Mouse (Mus musculus) midbrain, embryonic 13.5 days (tissue): ENCODE measurements around the gene Klk11. TPM values are rescaled to one million over a fixed set of nuclear protein-coding genes. Genes with fewer than 3 reads are reported as not detected.

Experiments used
- ATAC-seq: fragments of 200-750 bp; cut with Nextera tagmentation; 2 replicates; pipeline ENCODE4 v1.8.0; 2017; ENCODE audit warnings: mild to moderate bottlenecking, moderate TSS enrichment, moderate library complexity
- H3K27ac ChIP-seq: fragments of 300-500 bp; sonication (generic); 2 replicates; pipeline ENCODE4 v1.5.1; 2015; ENCODE audit warnings: inconsistent platforms, mild to moderate bottlenecking, moderate library complexity
- H3K27me3 ChIP-seq: fragments of 300-500 bp; sonication (generic); 2 replicates; pipeline ENCODE4 v1.6.1; 2015; ENCODE audit warnings: mild to moderate bottlenecking, inconsistent platforms
- H3K36me3 ChIP-seq: fragments of 300-500 bp; sonication (generic); 2 replicates; pipeline ENCODE4 v1.6.1; 2015; ENCODE audit warnings: mild to moderate bottlenecking, inconsistent platforms
- H3K4me1 ChIP-seq: fragments of 300-500 bp; sonication (generic); replicated peaks from 2 replicates; pipeline ENCODE4 v1.6.1; 2015; ENCODE audit warnings: inconsistent platforms
- H3K4me2 ChIP-seq: fragments of 300-500 bp; sonication (generic); replicated peaks from 2 replicates; pipeline ENCODE4 v1.6.1; 2015; ENCODE audit warnings: moderate library complexity, mild to moderate bottlenecking, inconsistent platforms
- H3K4me3 ChIP-seq: fragments of 300-500 bp; sonication (generic); replicated peaks from 2 replicates; pipeline ENCODE4 v1.5.1; 2015; ENCODE audit warnings: mild to moderate bottlenecking, inconsistent platforms
- H3K9ac ChIP-seq: fragments of 300-500 bp; sonication (generic); replicated peaks from 2 replicates; pipeline ENCODE4 v1.6.1; 2015; ENCODE audit warnings: mild to moderate bottlenecking, inconsistent platforms
- H3K9me3 ChIP-seq: fragments of 300-500 bp; sonication (generic); 2 replicates; pipeline ENCODE4 v1.6.1; 2016; ENCODE audit warnings: mild to moderate bottlenecking, inconsistent platforms
- WGBS: fragments of 180-500 bp; shearing (Covaris S2); methylation state at CpG from one replicate; pipeline ENCODE4 v1.1.7; 2015; 5-methylcytosine and 5-hydroxymethylcytosine counted together
- polyA plus RNA-seq: library from polyadenylated mRNA; unstranded; fragments of >200 nt; fragmentation: Nextera tagmentation; extraction: Ambion mirVana; gene quantifications from 2 replicates; pipeline ENCODE4 v1.2.1, GENCODE M21; 2015

The Klk11 gene
- not detected in 2 replicates for polyA plus RNA-seq

DNA sequence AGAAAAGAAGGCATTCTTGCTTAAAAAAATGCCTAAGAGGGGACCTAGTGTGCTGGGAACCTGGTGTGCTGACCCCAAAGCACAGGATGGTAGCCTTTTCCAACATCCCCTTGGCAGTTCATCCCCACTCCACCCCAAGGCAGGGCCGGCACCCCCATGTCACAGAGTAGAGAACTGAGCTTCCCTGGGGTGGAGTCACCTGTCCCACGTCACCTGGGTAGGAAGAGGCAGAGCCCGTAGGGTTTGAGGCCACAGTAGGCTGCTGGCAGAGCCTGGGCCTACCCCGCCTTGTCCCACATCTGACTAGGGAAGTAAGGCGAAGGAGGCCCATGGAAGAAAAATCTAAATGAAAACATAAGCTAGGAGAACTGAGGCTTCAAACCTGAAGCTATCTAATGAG is at the start of gene Klk11:
Gene Klk11, plus strand, starts transcription at position 241 of the 400 bp plus-strand sequence.
- H3K4me2 ChIP-seq: no peak within 1 kb of the TSS
- 95% methylated on average over 5 of the region's 5 CpGs for WGBS
- H3K27ac ChIP-seq: no peak within 1 kb of the TSS
- H3K4me3 ChIP-seq: no peak within 1 kb of the TSS
- H3K36me3 ChIP-seq: no peaks in the 10 kb centered on the region
- ATAC-seq: no peak
- H3K4me1 ChIP-seq: peaks cover 6% of the 10 kb centered on the region
- H3K9ac ChIP-seq: no peak within 1 kb of the TSS
- H3K27me3 ChIP-seq: no peaks in the 10 kb centered on the region
- no peaks in the 10 kb centered on the region for H3K9me3 ChIP-seq

DNA sequence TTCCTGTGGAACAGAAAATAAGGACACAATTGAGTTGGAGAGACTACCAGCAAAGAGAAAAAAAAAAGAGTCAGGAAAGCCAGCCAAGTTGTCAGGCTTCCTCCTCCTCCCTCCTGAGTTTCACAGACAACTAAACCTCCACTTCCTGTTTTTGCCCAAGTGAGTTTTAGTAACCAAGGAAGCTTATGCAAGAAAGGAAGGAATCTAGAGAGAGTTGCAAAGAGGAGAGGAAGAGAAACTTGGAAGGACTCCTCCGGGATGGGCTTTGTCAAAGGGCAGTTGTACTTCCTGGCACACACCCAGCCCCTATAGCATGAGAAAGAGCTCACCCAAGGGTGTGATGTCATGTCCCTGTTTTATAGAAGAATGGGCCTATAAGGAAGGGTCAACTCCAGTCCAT is 26.6 kb upstream of the Klk11 start:
- WGBS: 48% methylated on average over 1 of the region's 1 CpGs
- no peak overlapping the region for H3K9ac ChIP-seq
- no peak overlapping the region for H3K4me3 ChIP-seq
- no peaks in the 10 kb centered on the region for H3K4me1 ChIP-seq
- H3K4me2 ChIP-seq: no peak overlapping the region
- no peaks in the 10 kb centered on the region for H3K36me3 ChIP-seq
- no peak for ATAC-seq
- H3K9me3 ChIP-seq: no peaks in the 10 kb centered on the region
- no peaks in the 10 kb centered on the region for H3K27me3 ChIP-seq
- no peak overlapping the region for H3K27ac ChIP-seq

DNA sequence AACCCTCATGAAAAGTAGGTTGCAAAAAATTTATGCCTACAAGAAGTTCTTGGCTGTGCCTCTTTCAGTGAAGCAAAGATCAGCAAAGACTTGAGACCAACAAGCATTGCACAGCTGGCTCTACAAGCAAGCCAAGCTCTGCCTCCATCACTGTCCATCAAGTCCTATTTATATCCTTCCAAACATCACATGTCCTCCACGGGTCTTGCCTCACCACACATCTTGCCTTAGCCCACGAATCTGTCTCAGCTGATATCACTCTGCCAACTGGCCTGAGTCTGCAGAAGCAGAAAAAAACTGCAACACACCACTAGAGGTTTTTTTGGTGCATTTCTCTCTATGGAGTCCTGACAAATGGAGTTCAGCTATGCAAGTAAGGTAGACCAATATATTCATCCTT is 21.6 kb upstream of the Klk11 start:
- Histone ChIP-seq H3K27me3 (no peaks in the 10 kb centered on the region), H3K27ac (no peak overlapping the region), H3K4me1 (no peaks in the 10 kb centered on the region), H3K36me3 (no peaks in the 10 kb centered on the region), H3K4me3 (no peak overlapping the region), H3K9ac (no peak overlapping the region), H3K9me3 (no peaks in the 10 kb centered on the region), H3K4me2 (no peak overlapping the region)
- ATAC-seq: no peak
- 80% methylated on average over 2 of the region's 2 CpGs for WGBS

DNA sequence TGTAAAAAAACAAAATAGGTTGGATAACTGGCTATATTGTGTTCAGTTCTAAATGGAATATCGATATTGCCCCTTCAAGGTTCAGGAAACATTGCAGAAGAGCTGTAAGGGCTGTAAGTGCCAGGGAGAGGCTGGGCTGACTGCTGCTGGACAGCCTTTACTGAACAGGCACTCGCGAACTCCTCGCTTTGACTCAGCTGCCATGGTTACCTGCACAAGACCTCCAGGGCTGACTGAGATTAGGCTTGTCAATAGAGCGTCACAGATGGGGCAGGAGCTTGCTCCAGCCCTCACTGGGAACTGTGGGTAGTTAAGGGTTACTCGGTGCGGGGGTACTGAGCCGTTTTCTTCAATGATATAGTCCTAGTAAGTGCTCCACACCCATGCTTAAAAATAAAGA is 7.9 kb upstream of the Klk11 start:
- Histone ChIP-seq H3K9me3 (no peaks in the 10 kb centered on the region), H3K4me1 (no peaks in the 10 kb centered on the region), H3K27me3 (no peaks in the 10 kb centered on the region), H3K4me3 (no peak overlapping the region), H3K4me2 (no peak overlapping the region), H3K9ac (no peak overlapping the region), H3K27ac (no peak overlapping the region), H3K36me3 (no peaks in the 10 kb centered on the region)
- 35% methylated on average over 8 of the region's 8 CpGs for WGBS
- ATAC-seq: peak; percentile 58

DNA sequence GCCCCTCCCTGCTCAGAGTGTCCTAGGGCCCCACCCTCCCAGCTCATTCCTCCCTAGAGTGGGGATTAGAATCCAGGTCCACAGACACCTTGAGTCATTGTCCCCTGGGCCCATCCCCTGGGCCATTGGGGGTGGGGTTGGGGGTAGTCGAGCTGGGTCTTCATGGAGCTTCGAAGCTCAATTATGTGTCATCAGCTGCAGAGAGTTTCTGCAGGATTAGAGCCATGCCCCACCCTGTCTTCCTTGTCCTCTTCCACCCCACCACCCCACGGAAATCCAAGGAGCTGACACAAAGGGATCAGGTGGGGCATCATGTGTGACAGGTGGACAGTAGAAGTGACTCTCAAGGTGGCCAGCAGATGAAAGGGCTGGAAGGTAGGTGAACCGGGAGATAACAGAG is 5.8 kb upstream of the Klk11 start, which contains the start of gene Klk12:
Gene Klk12, plus strand, starts transcription at position 301 of the 400 bp plus-strand sequence.
- no peak for ATAC-seq
- no peaks in the 10 kb centered on the region for H3K4me1 ChIP-seq

DNA sequence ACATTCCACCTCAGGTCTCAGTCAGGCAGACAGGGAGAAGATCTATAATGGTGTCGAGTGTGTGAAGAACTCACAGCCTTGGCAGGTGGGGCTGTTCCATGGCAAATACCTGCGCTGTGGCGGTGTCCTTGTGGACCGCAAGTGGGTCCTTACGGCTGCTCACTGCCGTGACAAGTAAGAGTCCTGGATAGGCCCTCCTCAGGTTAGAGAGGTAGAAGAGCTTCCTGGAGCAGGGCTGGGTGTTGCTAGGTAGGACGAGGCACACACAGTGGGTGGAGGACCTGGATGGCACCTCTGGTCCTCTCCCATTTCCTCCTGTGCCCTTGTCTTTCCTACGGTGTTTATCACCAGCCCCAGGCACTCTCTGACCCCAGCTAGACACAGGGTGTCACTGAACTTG is 4.8 kb upstream of the Klk11 start:
- ATAC-seq: no peak
- H3K4me3 ChIP-seq: no peak overlapping the region
- no peaks in the 10 kb centered on the region for H3K36me3 ChIP-seq
- H3K27ac ChIP-seq: no peak overlapping the region
- no peaks in the 10 kb centered on the region for H3K27me3 ChIP-seq
- WGBS: 96% methylated on average over 8 of the region's 8 CpGs
- no peak overlapping the region for H3K9ac ChIP-seq
- no peaks in the 10 kb centered on the region for H3K9me3 ChIP-seq
- H3K4me1 ChIP-seq: peaks cover under 1% of the 10 kb centered on the region
- H3K4me2 ChIP-seq: no peak overlapping the region

More for the DNA sequence above, 5.8 kb upstream of the Klk11 start, which contains the start of gene Klk12:
- no peaks in the 10 kb centered on the region for H3K9me3 ChIP-seq
- H3K9ac ChIP-seq: no peak within 1 kb of the TSS
- H3K4me2 ChIP-seq: no peak within 1 kb of the TSS
- H3K36me3 ChIP-seq: no peaks in the 10 kb centered on the region
- no peak within 1 kb of the TSS for H3K4me3 ChIP-seq
- H3K27me3 ChIP-seq: no peaks in the 10 kb centered on the region
- 88% methylated on average over 4 of the region's 4 CpGs for WGBS
- H3K27ac ChIP-seq: no peak within 1 kb of the TSS

DNA sequence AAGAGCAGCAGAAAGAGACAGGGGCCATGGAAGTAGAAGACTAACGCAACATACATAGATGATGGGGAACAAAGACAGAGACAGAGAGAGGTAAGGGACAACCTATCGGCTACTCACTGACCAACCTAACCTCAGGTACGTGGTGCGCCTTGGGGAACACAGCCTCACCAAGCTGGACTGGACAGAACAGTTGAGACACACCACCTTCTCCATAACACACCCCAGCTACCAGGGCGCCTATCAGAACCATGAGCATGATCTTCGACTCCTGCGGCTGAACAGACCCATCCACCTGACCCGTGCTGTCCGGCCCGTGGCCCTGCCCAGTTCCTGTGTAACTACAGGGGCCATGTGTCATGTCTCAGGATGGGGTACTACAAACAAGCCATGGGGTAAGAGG is 3.7 kb upstream of the Klk11 start:
- Histone ChIP-seq H3K9me3 (no peaks in the 10 kb centered on the region), H3K27me3 (no peaks in the 10 kb centered on the region), H3K4me1 (peaks cover 6% of the 10 kb centered on the region), H3K4me2 (no peak overlapping the region), H3K36me3 (no peaks in the 10 kb centered on the region), H3K27ac (no peak overlapping the region), H3K4me3 (no peak overlapping the region), H3K9ac (no peak overlapping the region)
- 96% methylated on average over 10 of the region's 10 CpGs for WGBS
- no peak for ATAC-seq

DNA sequence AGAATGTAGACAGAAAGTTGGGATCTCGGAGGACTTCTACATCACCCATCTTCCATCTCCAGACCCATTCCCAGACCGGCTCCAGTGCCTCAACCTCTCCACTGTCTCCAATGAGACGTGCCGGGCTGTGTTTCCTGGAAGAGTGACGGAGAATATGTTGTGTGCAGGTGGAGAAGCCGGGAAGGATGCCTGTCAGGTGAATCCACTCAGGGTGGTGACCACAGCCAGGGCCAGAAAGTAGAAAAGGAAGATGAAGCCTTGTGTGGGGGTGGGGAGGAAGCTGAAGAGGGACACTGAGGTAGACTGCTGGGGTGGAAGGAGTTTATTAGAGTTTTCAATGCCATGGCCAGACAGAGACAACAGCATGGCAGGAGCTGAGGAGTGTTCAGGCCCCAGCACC is 2.5 kb upstream of the Klk11 start:
- no peak overlapping the region for H3K9ac ChIP-seq
- ATAC-seq: no peak
- H3K36me3 ChIP-seq: no peaks in the 10 kb centered on the region
- H3K4me3 ChIP-seq: no peak overlapping the region
- no peak overlapping the region for H3K4me2 ChIP-seq
- peaks cover 6% of the 10 kb centered on the region for H3K4me1 ChIP-seq
- no peaks in the 10 kb centered on the region for H3K27me3 ChIP-seq
- WGBS: 96% methylated on average over 6 of the region's 6 CpGs
- H3K27ac ChIP-seq: no peak overlapping the region
- no peaks in the 10 kb centered on the region for H3K9me3 ChIP-seq

DNA sequence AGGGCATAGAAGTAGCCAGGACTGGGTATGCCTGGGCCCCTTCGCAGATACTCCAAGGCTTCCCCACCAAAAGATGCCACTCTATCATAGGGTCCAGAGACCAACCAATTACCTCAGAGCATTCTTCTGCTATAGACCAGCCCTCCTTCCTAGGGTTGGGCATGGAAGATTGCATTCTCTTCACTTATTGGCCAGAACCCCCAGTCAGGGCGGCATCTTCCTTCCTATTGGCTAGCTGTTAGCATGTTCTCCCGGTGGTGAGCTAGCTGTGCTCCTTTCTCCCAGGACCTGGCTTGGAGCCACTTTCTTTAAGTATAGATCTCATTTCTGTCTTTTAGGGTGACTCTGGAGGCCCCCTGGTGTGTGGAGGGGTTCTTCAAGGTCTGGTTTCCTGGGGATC is 1.5 kb upstream of the Klk11 start:
- Histone ChIP-seq H3K4me2 (no peak overlapping the region), H3K36me3 (no peaks in the 10 kb centered on the region), H3K4me1 (peaks cover 6% of the 10 kb centered on the region), H3K9me3 (no peaks in the 10 kb centered on the region), H3K9ac (no peak overlapping the region), H3K27me3 (no peaks in the 10 kb centered on the region), H3K4me3 (no peak overlapping the region), H3K27ac (no peak overlapping the region)
- WGBS: 70% methylated on average over 3 of the region's 3 CpGs
- no peak for ATAC-seq

DNA sequence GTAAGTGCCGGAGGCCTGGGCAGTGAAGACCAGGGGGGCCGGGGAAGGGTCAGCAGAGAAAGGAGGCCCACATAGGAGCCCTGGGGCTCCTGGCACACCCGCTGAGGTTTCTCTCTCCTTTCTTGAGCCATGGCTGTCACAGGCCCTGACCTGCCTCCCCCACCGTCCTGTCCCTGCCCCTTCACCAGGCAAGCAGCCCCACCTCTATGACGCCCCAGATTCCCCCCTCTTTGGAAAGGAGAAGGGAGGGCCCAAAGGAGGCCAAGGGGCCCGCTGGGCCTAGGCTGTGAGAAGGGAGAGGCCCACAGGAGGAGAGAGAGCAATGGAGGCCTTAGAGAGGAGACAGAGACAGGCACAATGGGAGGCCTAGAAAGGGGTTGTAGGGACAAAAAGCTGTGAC is 398 bp downstream of the Klk11 start:
- Histone ChIP-seq H3K4me1 (peaks cover 6% of the 10 kb centered on the region), H3K36me3 (no peaks in the 10 kb centered on the region), H3K4me2 (no peak overlapping the region), H3K27me3 (no peaks in the 10 kb centered on the region), H3K4me3 (no peak overlapping the region), H3K9ac (no peak overlapping the region), H3K9me3 (no peaks in the 10 kb centered on the region), H3K27ac (no peak overlapping the region)
- ATAC-seq: no peak
- 26% methylated on average over 6 of the region's 6 CpGs for WGBS

DNA sequence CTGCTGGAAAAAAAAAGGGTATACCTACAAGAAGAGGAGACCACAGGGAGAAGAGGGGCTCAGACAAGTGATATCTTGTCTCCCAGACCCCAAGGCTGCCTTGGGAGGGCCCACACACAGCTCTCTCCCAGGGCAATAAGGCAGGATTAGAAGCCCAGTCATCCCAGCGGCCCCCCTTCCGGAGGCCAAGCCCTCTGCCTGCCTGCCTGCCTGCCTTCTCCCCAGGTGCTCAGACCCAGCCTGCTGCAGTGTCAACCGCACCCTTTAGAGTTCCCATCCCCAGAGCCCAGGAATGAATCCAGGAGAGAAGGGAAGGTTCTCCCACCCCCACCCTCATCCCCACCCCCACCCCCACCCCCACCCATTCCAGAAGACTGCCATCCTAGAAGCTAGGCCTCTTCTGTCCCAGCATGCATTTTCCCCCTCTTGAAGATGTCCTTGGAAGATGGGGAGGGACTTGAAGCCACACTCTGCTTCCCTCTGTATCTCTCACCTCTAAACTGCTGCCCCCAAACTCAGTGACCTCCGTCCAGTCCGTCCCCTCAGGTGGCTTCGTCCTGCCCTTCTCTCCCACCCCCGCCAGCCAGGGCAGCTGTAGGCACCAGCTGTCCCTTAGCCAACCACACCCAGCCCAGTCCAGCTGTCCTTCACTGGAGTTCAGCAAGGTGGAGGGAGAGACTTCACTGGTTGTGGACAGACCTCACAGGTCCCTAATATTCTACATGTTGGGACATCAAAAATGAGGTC is 1.1 kb downstream of the Klk11 start:
- peaks cover 6% of the 10 kb centered on the region for H3K4me1 ChIP-seq
- WGBS: 39% methylated on average over 7 of the region's 7 CpGs
- H3K9ac ChIP-seq: no peak overlapping the region
- no peaks in the 10 kb centered on the region for H3K36me3 ChIP-seq
- H3K4me3 ChIP-seq: no peak overlapping the region
- no peaks in the 10 kb centered on the region for H3K9me3 ChIP-seq
- no peaks in the 10 kb centered on the region for H3K27me3 ChIP-seq
- no peak for ATAC-seq
- no peak overlapping the region for H3K4me2 ChIP-seq
- H3K27ac ChIP-seq: no peak overlapping the region

DNA sequence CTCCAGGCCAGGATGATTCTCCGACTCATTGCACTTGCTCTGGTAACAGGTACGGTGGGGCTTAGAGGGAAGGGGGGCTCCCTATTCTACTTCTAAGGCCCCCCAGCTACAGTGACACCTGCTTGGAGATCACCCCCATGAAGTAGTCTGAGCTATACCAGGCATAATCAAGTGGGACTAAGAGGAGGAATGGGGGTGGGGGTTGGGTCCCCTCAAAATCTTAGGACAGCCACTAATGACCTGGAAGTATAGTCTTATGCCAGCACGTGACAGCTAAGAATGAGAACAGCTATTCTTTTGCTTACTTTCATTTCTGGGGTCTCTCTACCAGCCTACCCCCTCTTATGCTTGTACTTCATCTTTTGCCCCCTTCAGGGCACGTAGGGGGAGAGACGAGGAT is 2.1 kb downstream of the Klk11 start:
- Histone ChIP-seq H3K27ac (no peak overlapping the region), H3K9me3 (no peaks in the 10 kb centered on the region), H3K4me2 (no peak overlapping the region), H3K4me1 (peaks cover 6% of the 10 kb centered on the region), H3K27me3 (no peaks in the 10 kb centered on the region), H3K4me3 (no peak overlapping the region), H3K9ac (no peak overlapping the region), H3K36me3 (no peaks in the 10 kb centered on the region)
- ATAC-seq: no peak
- 84% methylated on average over 5 of the region's 5 CpGs for WGBS

DNA sequence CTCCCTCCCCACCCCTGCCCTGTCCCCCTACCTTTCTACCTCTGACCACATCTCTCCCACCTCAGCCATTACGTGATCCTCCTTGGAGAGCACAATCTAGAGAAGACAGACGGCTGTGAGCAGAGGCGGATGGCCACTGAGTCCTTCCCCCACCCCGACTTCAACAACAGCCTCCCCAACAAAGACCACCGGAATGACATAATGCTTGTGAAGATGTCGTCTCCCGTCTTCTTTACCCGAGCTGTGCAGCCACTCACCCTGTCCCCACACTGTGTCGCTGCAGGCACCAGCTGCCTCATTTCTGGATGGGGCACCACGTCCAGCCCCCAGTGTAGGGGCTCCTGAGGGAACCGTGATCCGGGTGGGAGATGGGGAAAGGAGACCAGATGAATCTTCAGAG is 3.0 kb downstream of the Klk11 start:
- no peak overlapping the region for H3K4me3 ChIP-seq
- no peak overlapping the region for H3K27ac ChIP-seq
- H3K4me1 ChIP-seq: peaks cover 7% of the 10 kb centered on the region
- 93% methylated on average over 12 of the region's 12 CpGs for WGBS
- no peaks in the 10 kb centered on the region for H3K36me3 ChIP-seq
- no peak overlapping the region for H3K4me2 ChIP-seq
- H3K27me3 ChIP-seq: no peaks in the 10 kb centered on the region
- ATAC-seq: no peak
- H3K9me3 ChIP-seq: no peaks in the 10 kb centered on the region
- no peak overlapping the region for H3K9ac ChIP-seq
